Mouse (Mus musculus): ENCODE data around the gene Cyp4f13. TPM values are rescaled to one million over a fixed set of nuclear protein-coding genes. Genes with fewer than 3 reads are reported as not detected.

Gene Cyp4f13
- polyA plus RNA-seq, 1 experiment from 2014 or later: 5.4 TPM

DNA sequence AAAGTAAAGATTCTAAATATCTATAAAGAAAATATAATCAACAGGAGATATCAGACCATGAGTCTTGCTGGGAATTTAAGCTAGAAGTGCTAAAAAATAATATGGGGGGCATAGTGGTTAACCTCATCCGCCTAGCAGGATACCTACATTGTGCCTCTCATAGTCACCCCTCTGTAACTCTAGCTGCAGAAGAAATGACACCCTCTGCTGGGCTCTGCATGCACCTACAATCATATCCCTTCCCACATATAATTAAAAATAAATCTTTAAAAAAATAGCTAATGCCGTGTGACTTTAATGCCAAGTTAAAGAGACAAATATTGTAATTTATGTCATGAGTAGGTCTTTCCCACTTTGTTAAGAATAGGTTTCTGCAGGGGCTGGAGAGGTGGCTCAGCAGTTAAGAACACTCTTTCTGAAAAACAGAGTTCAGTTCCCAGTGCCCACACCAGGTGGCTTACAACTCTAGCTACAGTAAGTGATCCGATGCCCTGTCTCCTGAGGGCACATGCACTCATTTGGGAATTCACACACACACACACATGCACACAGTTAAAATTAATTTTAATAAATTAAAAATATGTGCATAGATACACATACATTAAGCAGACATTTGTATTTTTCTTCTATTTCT, 2.7 kb downstream of the Cyp4f13 start:
- no peak overlapping the region for H3K4me3 ChIP-seq

GRCm38 (mm10) chr17:32943661-32944060, 3.5 kb downstream of the Cyp4f13 start:
- WGBS (ENCODE audit: insufficient replicate concordance): 86% methylated on average over 3 of the region's 3 CpGs
- no peak for ATAC-seq
- no peaks in the 10 kb centered on the region for H3K36me3 ChIP-seq

More for the DNA sequence above, 2.7 kb downstream of the Cyp4f13 start:
- Histone ChIP-seq H3K4me2 (no peak overlapping the region), H3K9me3 (replicated peaks) (no peaks in the 10 kb centered on the region), H3K36me3 (no peaks in the 10 kb centered on the region), H3K27ac (no peak overlapping the region), H3K27me3 (replicated peaks) (no peaks in the 10 kb centered on the region), H3K4me1 (peaks cover 21% of the 10 kb centered on the region), H3K9ac (no peak overlapping the region)
- ATAC-seq: no peak
- 54% methylated on average over 3 of the region's 3 CpGs for WGBS (ENCODE audit: insufficient replicate concordance)

DNA sequence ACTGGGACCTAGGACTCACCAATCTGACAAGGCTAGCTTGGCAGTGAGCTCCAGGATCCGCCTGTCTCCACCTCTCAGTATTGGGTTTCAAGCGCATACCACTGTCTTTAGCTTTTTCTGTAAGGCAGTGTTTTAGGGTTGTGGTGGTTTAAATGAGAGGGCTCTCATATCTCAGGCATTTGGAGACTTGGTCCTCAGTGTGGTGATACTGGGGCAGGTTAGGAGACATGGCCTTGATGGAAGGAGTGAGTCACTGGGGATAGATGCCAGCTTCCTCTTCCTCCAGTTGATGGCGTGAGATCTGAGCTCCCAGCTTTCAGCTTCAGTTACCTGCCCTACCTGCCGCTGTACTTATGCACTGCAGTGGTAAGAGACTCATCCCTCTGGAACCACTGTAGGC, 7.4 kb downstream of the Cyp4f13 start:
- H3K4me2 ChIP-seq: no peak overlapping the region
- H3K4me1 ChIP-seq: no peaks in the 10 kb centered on the region
- H3K27ac ChIP-seq: no peak overlapping the region
- H3K27me3 ChIP-seq (replicated peaks): no peaks in the 10 kb centered on the region
- WGBS (ENCODE audit: insufficient replicate concordance): 58% methylated on average over 4 of the region's 4 CpGs
- ATAC-seq: no peak
- H3K36me3 ChIP-seq: no peaks in the 10 kb centered on the region
- H3K9me3 ChIP-seq (replicated peaks): no peaks in the 10 kb centered on the region
- H3K9ac ChIP-seq: no peak overlapping the region
- H3K4me3 ChIP-seq: no peak overlapping the region

More at GRCm38 (mm10) chr17:32943661-32944060, 3.5 kb downstream of the Cyp4f13 start:
- Histone ChIP-seq H3K9ac (no peak overlapping the region), H3K4me2 (no peak overlapping the region), H3K27me3 (replicated peaks) (no peaks in the 10 kb centered on the region), H3K27ac (no peak overlapping the region), H3K4me1 (peaks cover 21% of the 10 kb centered on the region), H3K9me3 (replicated peaks) (no peaks in the 10 kb centered on the region), H3K4me3 (no peak overlapping the region)

DNA sequence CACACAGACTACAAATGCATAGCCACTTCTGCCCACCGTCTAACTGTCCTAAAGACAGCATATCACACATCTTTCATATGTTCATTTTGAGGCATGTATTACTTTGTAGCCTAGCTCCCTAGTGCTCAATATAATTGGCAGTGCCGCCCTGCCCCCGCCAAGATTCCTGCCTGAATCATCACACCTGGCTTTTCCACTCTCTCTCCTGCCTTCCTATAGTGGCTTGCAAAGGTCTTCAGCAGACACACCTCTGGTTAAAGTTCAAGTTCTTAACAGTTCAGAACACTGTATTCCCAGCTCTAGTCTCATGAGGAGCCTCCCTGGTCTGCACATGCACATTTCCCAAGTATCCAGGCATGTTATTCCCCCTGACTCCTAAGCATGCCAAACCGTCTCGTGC, 19.4 kb downstream of the Cyp4f13 start:
- Histone ChIP-seq H3K36me3 (no peaks in the 10 kb centered on the region), H3K4me2 (no peak overlapping the region), H3K27ac (no peak overlapping the region), H3K4me3 (no peak overlapping the region), H3K9me3 (replicated peaks) (no peaks in the 10 kb centered on the region), H3K4me1 (peaks cover 10% of the 10 kb centered on the region; the same call in 1 of the 2 replicates), H3K9ac (no peak overlapping the region), H3K27me3 (replicated peaks) (no peaks in the 10 kb centered on the region; the same call in 1 of the 2 replicates)
- WGBS (ENCODE audit: insufficient replicate concordance): 67% methylated on average over 5 of the region's 5 CpGs
- ATAC-seq: no peak

DNA sequence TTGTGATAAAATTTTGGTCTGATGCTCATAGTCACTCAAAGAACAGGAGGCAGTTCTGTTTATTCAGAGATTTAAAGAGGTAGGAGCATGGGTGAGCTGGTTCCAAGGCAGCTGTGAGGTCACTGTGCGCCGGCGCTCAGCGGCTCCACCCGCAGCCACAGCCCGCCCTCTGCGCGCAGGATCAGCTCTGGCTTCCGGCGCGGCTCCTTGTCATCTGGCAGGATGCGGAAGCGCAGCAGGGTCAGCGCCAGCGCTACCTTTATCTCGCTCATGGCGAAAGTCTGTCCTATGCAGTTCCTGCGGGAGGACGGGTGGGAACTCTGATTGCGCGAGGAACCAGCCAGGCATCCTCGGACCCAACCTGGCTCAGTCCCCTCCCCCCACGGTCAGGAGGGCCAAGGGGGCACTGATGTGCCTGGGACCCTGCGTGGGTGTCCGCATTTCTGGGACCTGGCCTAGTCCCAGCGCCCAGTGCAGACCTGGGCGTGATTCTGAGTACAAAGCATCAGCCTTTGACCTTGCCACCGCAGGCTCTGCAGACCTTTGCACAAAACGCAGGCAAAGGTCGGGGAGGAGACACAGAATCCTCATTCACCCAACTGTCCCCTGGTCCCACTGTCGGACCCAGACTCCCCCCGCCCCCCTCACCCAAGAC, 22.4 kb downstream of the Cyp4f13 start:
- H3K9me3 ChIP-seq (replicated peaks): no peaks in the 10 kb centered on the region
- H3K4me1 ChIP-seq: peaks cover 10% of the 10 kb centered on the region; the same call in 1 of the 2 replicates
- ATAC-seq: peak; percentile 85
- H3K27me3 ChIP-seq (replicated peaks): peaks cover 3% of the 10 kb centered on the region; the same call in 1 of the 2 replicates
- peak overlapping the region; percentile 61 for H3K9ac ChIP-seq
- H3K27ac ChIP-seq: no peak overlapping the region
- 12% methylated on average over 32 of the region's 32 CpGs for WGBS (ENCODE audit: insufficient replicate concordance)
- peak overlapping the region; percentile 54 for H3K4me3 ChIP-seq
- H3K4me2 ChIP-seq: peak overlapping the region; percentile 73
- no peaks in the 10 kb centered on the region for H3K36me3 ChIP-seq

GRCm38 (mm10) chr17:32923681-32924080, 23.5 kb downstream of the Cyp4f13 start:
- WGBS (ENCODE audit: insufficient replicate concordance): 70% methylated on average over 1 of the region's 1 CpGs
- Histone ChIP-seq H3K9me3 (replicated peaks) (no peaks in the 10 kb centered on the region), H3K36me3 (no peaks in the 10 kb centered on the region), H3K4me3 (no peak overlapping the region), H3K4me2 (no peak overlapping the region), H3K9ac (no peak overlapping the region), H3K27me3 (replicated peaks) (peaks cover 11% of the 10 kb centered on the region; the same call in 1 of the 2 replicates), H3K4me1 (peaks cover 10% of the 10 kb centered on the region; the same call in 1 of the 2 replicates), H3K27ac (no peak overlapping the region)
- no peak for ATAC-seq

DNA sequence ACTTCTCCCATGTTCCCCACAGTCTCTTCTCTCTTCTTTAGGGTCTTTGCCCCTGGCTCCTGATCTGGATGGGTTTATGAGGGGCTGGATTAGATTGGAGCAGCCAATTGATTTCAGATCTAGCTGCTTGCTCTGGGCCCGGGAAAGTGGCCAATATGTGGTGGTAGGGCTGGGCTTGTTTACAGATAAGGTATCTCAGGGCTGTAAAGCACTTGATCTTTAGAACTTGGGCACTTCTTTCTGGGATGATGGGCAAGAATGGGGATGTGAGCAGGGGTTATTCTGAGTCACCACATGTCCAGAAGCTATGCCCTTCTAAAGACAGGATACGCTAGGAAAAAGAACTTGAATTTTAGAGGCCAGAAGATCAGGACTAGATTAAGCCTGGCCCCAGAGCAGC, 28.1 kb downstream of the Cyp4f13 start:
- ATAC-seq: no peak
- Histone ChIP-seq H3K4me3 (no peak overlapping the region), H3K4me2 (no peak overlapping the region), H3K4me1 (no peaks in the 10 kb centered on the region), H3K36me3 (no peaks in the 10 kb centered on the region), H3K27ac (no peak overlapping the region), H3K27me3 (replicated peaks) (peaks cover 30% of the 10 kb centered on the region; the same call in 1 of the 2 replicates), H3K9me3 (replicated peaks) (no peaks in the 10 kb centered on the region), H3K9ac (no peak overlapping the region)
- 36% methylated on average over 2 of the region's 2 CpGs for WGBS (ENCODE audit: insufficient replicate concordance)

DNA sequence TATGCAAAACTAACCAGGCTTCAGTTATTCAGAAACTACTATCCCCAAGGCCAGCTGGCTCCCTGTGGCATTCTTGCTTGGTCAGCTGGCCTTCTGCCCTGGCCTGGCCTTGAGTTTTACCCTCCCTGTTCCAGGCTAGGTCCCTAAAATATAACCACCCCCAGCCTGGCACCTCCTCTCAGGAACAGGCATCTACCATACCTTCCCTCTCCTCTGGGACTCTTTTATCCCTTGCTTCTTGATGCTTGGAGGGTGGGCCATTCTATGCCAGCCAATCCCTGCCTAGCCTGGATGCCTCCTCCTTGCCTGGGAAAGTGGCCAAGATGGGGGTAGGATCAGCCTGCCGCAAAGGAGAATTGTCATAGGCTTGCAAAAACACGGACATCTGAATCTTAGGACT, 30.1 kb downstream of the Cyp4f13 start, which contains the start of gene Cyp4f14:
Gene Cyp4f14 (minus strand): TSS at position 212 of the 400 bp plus-strand sequence.
- H3K9ac ChIP-seq: no peak within 1 kb of the TSS

DNA sequence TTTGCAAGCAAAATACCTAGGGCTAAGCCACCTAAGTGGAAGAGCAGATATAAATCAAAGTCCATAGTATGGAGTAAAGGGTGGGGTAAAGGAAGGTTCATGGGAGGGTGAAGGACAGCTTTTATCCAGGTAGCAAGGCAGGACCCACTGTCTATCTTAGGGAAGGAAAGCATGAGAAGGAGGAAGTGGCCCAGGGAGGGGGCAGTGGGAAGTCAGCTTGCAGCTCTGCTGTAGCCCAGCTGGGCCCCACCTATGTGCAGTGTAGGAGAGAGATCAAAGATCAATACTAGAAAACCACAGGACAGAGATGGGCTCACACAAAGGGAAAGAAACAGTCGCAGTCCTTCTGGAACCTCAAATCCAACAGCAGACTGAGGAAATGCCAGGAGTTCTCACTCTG, 31.1 kb downstream of the Cyp4f13 start:
- Histone ChIP-seq H3K27me3 (replicated peaks) (peaks cover 32% of the 10 kb centered on the region; the same call in 1 of the 2 replicates), H3K36me3 (no peaks in the 10 kb centered on the region), H3K4me2 (no peak overlapping the region), H3K4me1 (no peaks in the 10 kb centered on the region), H3K27ac (no peak overlapping the region), H3K4me3 (no peak overlapping the region), H3K9me3 (replicated peaks) (no peaks in the 10 kb centered on the region), H3K9ac (no peak overlapping the region)
- no peak for ATAC-seq
- 32% methylated on average over 1 of the region's 1 CpGs for WGBS (ENCODE audit: insufficient replicate concordance)

More for the DNA sequence above, 30.1 kb downstream of the Cyp4f13 start, which contains the start of gene Cyp4f14:
- 49% methylated on average over 2 of the region's 2 CpGs for WGBS (ENCODE audit: insufficient replicate concordance)
- Histone ChIP-seq H3K27ac (no peak within 1 kb of the TSS), H3K4me3 (no peak within 1 kb of the TSS), H3K4me1 (no peaks in the 10 kb centered on the region), H3K9me3 (replicated peaks) (no peaks in the 10 kb centered on the region), H3K4me2 (no peak within 1 kb of the TSS), H3K27me3 (replicated peaks) (peaks cover 35% of the 10 kb centered on the region; the same call in 1 of the 2 replicates), H3K36me3 (no peaks in the 10 kb centered on the region)
- no peak for ATAC-seq

DNA sequence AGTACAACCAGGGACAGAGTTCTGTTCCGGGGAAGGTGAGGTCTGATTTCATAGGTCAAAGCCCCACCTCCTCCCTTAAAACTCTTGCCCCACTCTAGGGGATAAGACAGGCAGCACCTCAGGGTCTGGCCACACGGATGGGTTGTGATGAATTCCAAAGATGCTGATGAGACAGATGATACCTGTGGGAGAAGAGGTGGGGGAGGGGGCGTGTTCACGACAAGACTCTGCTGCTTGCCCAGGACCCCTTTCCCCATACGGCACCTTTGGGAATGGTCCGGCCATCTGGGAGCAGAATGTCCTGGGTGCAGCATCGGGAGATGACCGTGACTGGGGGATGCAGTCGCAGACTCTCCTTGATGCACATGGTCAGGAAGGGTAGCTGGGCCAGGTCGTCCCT, 41.0 kb downstream of the Cyp4f13 start:
- Histone ChIP-seq H3K4me3 (no peak overlapping the region), H3K27me3 (replicated peaks) (peaks cover 18% of the 10 kb centered on the region), H3K36me3 (no peaks in the 10 kb centered on the region), H3K27ac (no peak overlapping the region), H3K9ac (no peak overlapping the region), H3K4me2 (no peak overlapping the region), H3K9me3 (replicated peaks) (no peaks in the 10 kb centered on the region), H3K4me1 (no peaks in the 10 kb centered on the region)
- ATAC-seq: no peak
- WGBS (ENCODE audit: insufficient replicate concordance): 64% methylated on average over 10 of the region's 10 CpGs

- ATAC-seq: no peak
- WGBS (ENCODE audit: insufficient replicate concordance): 13% methylated on average over 19 of the region's 19 CpGs
Measured at GRCm38 (mm10) chr17:32905239-32905638, 42.0 kb downstream of the Cyp4f13 start.

GRCm38 (mm10) chr17:32904414-32904813, 42.8 kb downstream of the Cyp4f13 start:
- H3K4me1 ChIP-seq: no peaks in the 10 kb centered on the region
- peaks cover 18% of the 10 kb centered on the region for H3K27me3 ChIP-seq (replicated peaks)
- H3K4me2 ChIP-seq: no peak overlapping the region
- H3K27ac ChIP-seq: no peak overlapping the region
- WGBS (ENCODE audit: insufficient replicate concordance): 43% methylated on average over 2 of the region's 2 CpGs
- no peak overlapping the region for H3K4me3 ChIP-seq
- no peaks in the 10 kb centered on the region for H3K36me3 ChIP-seq
- H3K9me3 ChIP-seq (replicated peaks): no peaks in the 10 kb centered on the region
- no peak overlapping the region for H3K9ac ChIP-seq
- no peak for ATAC-seq

More at GRCm38 (mm10) chr17:32905239-32905638, 42.0 kb downstream of the Cyp4f13 start:
- peaks cover 18% of the 10 kb centered on the region for H3K27me3 ChIP-seq (replicated peaks)
- H3K4me1 ChIP-seq: no peaks in the 10 kb centered on the region
- no peaks in the 10 kb centered on the region for H3K9me3 ChIP-seq (replicated peaks)
- no peaks in the 10 kb centered on the region for H3K36me3 ChIP-seq
- no peak overlapping the region for H3K4me3 ChIP-seq
- H3K9ac ChIP-seq: no peak overlapping the region
- no peak overlapping the region for H3K27ac ChIP-seq
- peak overlapping the region; percentile 34; the same call in 1 of the 2 replicates for H3K4me2 ChIP-seq

All from liver, embryonic 12.5 days (tissue).